Mouse (Mus musculus) kidney, embryonic 16.5 days (tissue): ENCODE data around the gene Ccdc13. TPM values are rescaled to one million over a fixed set of nuclear protein-coding genes. Genes with fewer than 3 reads are reported as not detected.

Experiments used
- ATAC-seq: fragments of 200-750 bp; cut with Nextera tagmentation; 2 replicates; pipeline ENCODE4 v1.8.0; 2017; ENCODE audit warnings: moderate TSS enrichment; ENCODE audit not compliant: low FRiP score, low TSS enrichment
- H3K27ac ChIP-seq: fragments of 300-500 bp; sonication (generic); 2 replicates; pipeline ENCODE4 v1.5.1; 2014; ENCODE audit warnings: low read length
- H3K27me3 ChIP-seq: fragments of 300-500 bp; sonication (generic); 2 replicates; pipeline ENCODE4 v1.6.1; 2014; ENCODE audit warnings: low read length, control low read depth, mixed read lengths; ENCODE audit not compliant: insufficient read depth
- H3K36me3 ChIP-seq: fragments of 300-500 bp; sonication (generic); 2 replicates; pipeline ENCODE4 v1.6.1; 2014; ENCODE audit warnings: low read length, control low read depth, mixed read lengths; ENCODE audit not compliant: insufficient read depth
- H3K4me1 ChIP-seq: fragments of 300-500 bp; sonication (generic); 2 replicates; pipeline ENCODE4 v1.6.1; 2014; ENCODE audit warnings: low read length, control low read depth, mixed read lengths; ENCODE audit not compliant: insufficient read depth
- H3K4me2 ChIP-seq: fragments of 300-500 bp; sonication (generic); replicated peaks from 2 replicates; pipeline ENCODE4 v1.6.1; 2014; ENCODE audit warnings: low read depth, low read length
- H3K4me3 ChIP-seq: fragments of 300-500 bp; sonication (generic); 2 replicates; pipeline ENCODE4 v1.5.1; 2014; ENCODE audit warnings: mild to moderate bottlenecking, low read length
- H3K9ac ChIP-seq: fragments of 300-500 bp; sonication (generic); replicated peaks from 2 replicates; pipeline ENCODE4 v1.6.1; 2014; ENCODE audit warnings: low read length
- H3K9me3 ChIP-seq: fragments of 300-500 bp; sonication (generic); 2 replicates; pipeline ENCODE4 v1.6.1; 2016; ENCODE audit warnings: low read length, control low read depth
- WGBS: fragments of 180-500 bp; shearing (Covaris S2); extraction: QIAGEN DNeasy Blood & Tissue Kit; methylation state at CpG from one replicate; pipeline ENCODE4 v1.1.7; 2014; 5-methylcytosine and 5-hydroxymethylcytosine counted together
- polyA plus RNA-seq: library from polyadenylated mRNA; unstranded; fragments of >200 nt; fragmentation: Nextera tagmentation; extraction: Ambion mirVana; gene quantifications from 2 replicates; pipeline ENCODE4 v1.2.1, GENCODE M21; 2015

Ccdc13 gene
- polyA plus RNA-seq, 1 experiment from 2014 or later, result 0.71 TPM

- Histone ChIP-seq H3K4me1 (peaks cover 18% of the 10 kb centered on the region), H3K27me3 (no peaks in the 10 kb centered on the region), H3K4me3 (peak overlapping the region; percentile 85), H3K27ac (no peak overlapping the region), H3K36me3 (peaks cover 39% of the 10 kb centered on the region), H3K9me3 (no peaks in the 10 kb centered on the region), H3K9ac (peak overlapping the region; percentile 94), H3K4me2 (peak overlapping the region; percentile 98)
- 53% methylated on average over 10 of the region's 10 CpGs for WGBS
- ATAC-seq, result 0 out of 2 replicates have a peak, but pooled peaks have one; percentile 0
These were observed 81.1 kb downstream of the Ccdc13 start for GRCm38 (mm10) chr9:121757835-121758814.

- H3K27ac ChIP-seq, result no peak overlapping the region
- no peaks in the 10 kb centered on the region for H3K9me3 ChIP-seq
- no peak overlapping the region for H3K9ac ChIP-seq
- H3K36me3 ChIP-seq, result peaks cover 37% of the 10 kb centered on the region
- WGBS, result 57% methylated on average over 3 of the region's 3 CpGs
- H3K4me2 ChIP-seq, result no peak overlapping the region
- no peak for ATAC-seq
- H3K27me3 ChIP-seq, result no peaks in the 10 kb centered on the region
- H3K4me3 ChIP-seq, result no peak overlapping the region
- H3K4me1 ChIP-seq, result peaks cover 18% of the 10 kb centered on the region
These were observed 81.8 kb downstream of the Ccdc13 start for GRCm38 (mm10) chr9:121757432-121757831.

GRCm38 (mm10) chr9:121756785-121757184 is 82.5 kb downstream of the Ccdc13 start:
- Histone ChIP-seq H3K27ac (no peak overlapping the region), H3K36me3 (peaks cover 40% of the 10 kb centered on the region), H3K4me3 (no peak overlapping the region), H3K4me2 (no peak overlapping the region), H3K9ac (no peak overlapping the region), H3K9me3 (no peaks in the 10 kb centered on the region), H3K27me3 (no peaks in the 10 kb centered on the region), H3K4me1 (peaks cover 18% of the 10 kb centered on the region)
- no peak for ATAC-seq
- 88% methylated on average over 3 of the region's 3 CpGs for WGBS

GRCm38 (mm10) chr9:121754624-121755023 is 84.6 kb downstream of the Ccdc13 start:
- Histone ChIP-seq H3K9ac (no peak overlapping the region), H3K36me3 (peaks cover 61% of the 10 kb centered on the region)

GRCm38 (mm10) chr9:121752774-121753173 is 86.5 kb downstream of the Ccdc13 start:
- ATAC-seq, result no peak
- H3K4me2 ChIP-seq, result no peak overlapping the region
- no peaks in the 10 kb centered on the region for H3K9me3 ChIP-seq
- H3K4me3 ChIP-seq, result no peak overlapping the region
- WGBS, result 93% methylated on average over 9 of the region's 9 CpGs
- H3K4me1 ChIP-seq, result no peaks in the 10 kb centered on the region
- H3K36me3 ChIP-seq, result peaks cover 78% of the 10 kb centered on the region
- no peak overlapping the region for H3K9ac ChIP-seq
- H3K27me3 ChIP-seq, result no peaks in the 10 kb centered on the region
- H3K27ac ChIP-seq, result no peak overlapping the region

More at GRCm38 (mm10) chr9:121754624-121755023, 84.6 kb downstream of the Ccdc13 start:
- no peaks in the 10 kb centered on the region for H3K9me3 ChIP-seq
- 89% methylated on average over 3 of the region's 3 CpGs for WGBS
- H3K4me1 ChIP-seq, result peaks cover 10% of the 10 kb centered on the region
- H3K4me3 ChIP-seq, result no peak overlapping the region
- H3K27ac ChIP-seq, result no peak overlapping the region
- ATAC-seq, result no peak
- no peak overlapping the region for H3K4me2 ChIP-seq
- no peaks in the 10 kb centered on the region for H3K27me3 ChIP-seq

Other genes with a start within 250 kb of the Ccdc13 start
- gene Lyzl4, start 197.4 kb downstream of the Ccdc13 start, polyA plus RNA-seq, result 0.25 TPM in 1 of 2 replicates, not detected in the other
- gene Vipr1, start 196.7 kb downstream of the Ccdc13 start, polyA plus RNA-seq, result 0.04 and 0.40 TPM in 2 replicates
- 8.5 and 9.0 TPM in 2 replicates for gene Sec22c, start 134.0 kb downstream of the Ccdc13 start, polyA plus RNA-seq
- 107 and 114 TPM in 2 replicates for gene Ss18l2, start 129.1 kb downstream of the Ccdc13 start, polyA plus RNA-seq
- gene Nktr, start 120.3 kb downstream of the Ccdc13 start, polyA plus RNA-seq, result 46.1 and 57.5 TPM in 2 replicates
- 8.1 and 9.5 TPM in 2 replicates for gene Zfp651, start 80.1 kb downstream of the Ccdc13 start, polyA plus RNA-seq
- 0.72 and 0.99 TPM in 2 replicates for gene Klhl40, start 61.9 kb downstream of the Ccdc13 start, polyA plus RNA-seq
- 0.50 and 0.56 TPM in 2 replicates for gene Hhatl, start 47.0 kb downstream of the Ccdc13 start, polyA plus RNA-seq
- gene Higd1a, start 18.9 kb upstream of the Ccdc13 start, polyA plus RNA-seq, result 120 and 142 TPM in 2 replicates
- 0.90 and 1.2 TPM in 2 replicates for gene Ackr2, start 58.9 kb upstream of the Ccdc13 start, polyA plus RNA-seq
- gene Cyp8b1, start 76.8 kb upstream of the Ccdc13 start, polyA plus RNA-seq, result not detected in 2 replicates
- 2.0 and 2.8 TPM in 2 replicates for gene Fam198a, start 111.5 kb upstream of the Ccdc13 start, polyA plus RNA-seq
- 19.1 and 19.9 TPM in 2 replicates for gene Pomgnt2, start 157.6 kb upstream of the Ccdc13 start, polyA plus RNA-seq